Mouse (Mus musculus) right cerebral cortex, postnatal 14 days (tissue): ENCODE measurements at regions not wholly inside any gene's neighbourhood (a gene's known extent, or its start where the extent isn't known, plus 50 kb on each side); places are given as distances from the start of the nearest gene placed in this dataset.
"Not testable (repeated sequence)": the region's sequence is repeated elsewhere in the genome, so short reads cannot be mapped to it uniquely, and the experiment has no call there.

Experiments
- DNase-seq: peaks from one replicate; pipeline ENCODE4 v3.0.0; 2022

- no peak for DNase-seq
These were observed 245.9 kb downstream of the AI429214 start for GRCm38 (mm10) chr8:37239354-37239753.

GRCm38 (mm10) chr8:37251234-37251633 lies 257.8 kb downstream of the AI429214 start:
- not testable (repeated sequence) for DNase-seq

GRCm38 (mm10) chr8:37291069-37291850 lies 297.9 kb downstream of the AI429214 start:
- DNase-seq = no peak
